Mouse (Mus musculus) B cell, adult 2 months (primary cell): ENCODE results near the gene Map3k12.

ENCODE experiments used
- DNase-seq, 2 experiments: peaks; one replicate each; pipeline ENCODE4 v3.0.0; 2022

The Map3k12 gene

DNA sequence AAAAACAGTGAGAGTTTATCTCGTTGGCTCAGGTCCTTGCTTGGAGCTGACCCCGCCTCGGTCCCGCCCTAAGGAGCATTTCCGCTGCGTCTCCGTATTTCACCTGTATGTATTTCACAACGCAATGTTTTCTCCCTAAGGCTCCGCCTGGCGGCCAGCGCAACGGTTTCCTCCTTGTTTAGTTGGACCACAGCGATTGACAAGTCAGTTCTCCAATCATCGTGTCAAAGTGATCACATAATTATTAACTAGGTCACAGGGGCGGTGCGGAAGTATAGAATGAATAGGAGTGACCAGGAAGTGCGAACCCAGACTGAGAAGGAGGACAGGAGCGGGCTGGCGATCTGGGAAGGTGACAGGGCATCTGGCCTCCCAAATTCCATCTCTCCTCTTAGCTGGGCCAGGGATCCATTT is 58.0 kb downstream of the Map3k12 start, which contains the start of gene Prr13:
Gene Prr13, plus strand, starts transcription at position 125 of the 414 bp plus-strand sequence.
- DNase-seq, result peak; percentile 88 to 91

- DNase-seq, result peak; percentile 33 to 45
Observed at GRCm38 (mm10) chr15:102458050-102458736, 58.7 kb downstream of the Map3k12 start.

- DNase-seq, result peak; percentile 58
Observed at GRCm38 (mm10) chr15:102455993-102456392, 60.9 kb downstream of the Map3k12 start.

GRCm38 (mm10) chr15:102451666-102452430 is 65.0 kb downstream of the Map3k12 start:
- no peak for DNase-seq

DNA sequence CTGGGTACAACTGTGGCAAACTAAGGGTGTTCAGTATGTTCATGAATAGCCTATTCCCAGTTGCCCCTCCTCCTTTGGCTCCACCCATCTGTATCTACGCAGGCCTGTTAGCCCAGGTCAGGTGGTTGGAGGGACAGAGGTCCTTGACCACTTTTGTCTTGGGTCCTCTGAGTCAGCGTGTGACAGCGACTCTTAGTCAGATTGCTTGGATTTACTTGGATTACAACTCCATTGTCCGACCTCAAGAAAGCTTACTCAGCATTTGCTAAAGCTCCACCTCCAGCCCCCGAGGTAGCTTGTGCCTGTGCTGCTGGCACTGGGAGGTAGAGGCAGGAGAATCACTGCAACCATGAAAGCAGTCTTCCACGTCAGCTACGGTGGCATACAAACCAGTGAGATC is 65.9 kb downstream of the Map3k12 start:
- no peak for DNase-seq

GRCm38 (mm10) chr15:102449366-102449765 is 67.5 kb downstream of the Map3k12 start:
- no peak for DNase-seq
